Mouse (Mus musculus): ENCODE data around the gene Fbxo33. TPM values are rescaled to one million over a fixed set of nuclear protein-coding genes. Genes with fewer than 3 reads are reported as not detected.
"Not testable (repeated sequence)": the region's sequence is repeated elsewhere in the genome, so short reads cannot be mapped to it uniquely, and the experiment has no call there.

The Fbxo33 gene
- 10 to 100 TPM; 52.5 to 56.3 TPM for total RNA-seq (2021)

- DNase-seq, result peak; percentile 95 to 97
Measured at GRCm38 (mm10) chr12:59219325-59220225, at the start of gene Fbxo33. Gene Fbxo33, minus strand, starts transcription at chr12:59219725.

GRCm38 (mm10) chr12:59265942-59266231, 46.4 kb upstream of the Fbxo33 start:
- no peak for DNase-seq

GRCm38 (mm10) chr12:59265207-59265941, 45.8 kb upstream of the Fbxo33 start:
- DNase-seq, result peak; percentile 53 to 62

GRCm38 (mm10) chr12:59262841-59263240, 43.3 kb upstream of the Fbxo33 start:
- DNase-seq, result no peak

GRCm38 (mm10) chr12:59260798-59261197, 41.3 kb upstream of the Fbxo33 start:
- DNase-seq, result no peak

- DNase-seq, result peak; percentile 15 to 26
Measured at GRCm38 (mm10) chr12:59260362-59260761, 40.8 kb upstream of the Fbxo33 start.

GRCm38 (mm10) chr12:59259015-59259414, 39.5 kb upstream of the Fbxo33 start:
- no peak for DNase-seq

- no peak for DNase-seq
Measured at GRCm38 (mm10) chr12:59250259-59250827, 30.8 kb upstream of the Fbxo33 start.

- no peak for DNase-seq
Measured at GRCm38 (mm10) chr12:59248969-59249368, 29.4 kb upstream of the Fbxo33 start.

GRCm38 (mm10) chr12:59241031-59241430, 21.5 kb upstream of the Fbxo33 start:
- DNase-seq, result not testable (repeated sequence)

- DNase-seq, result no peak
Measured at GRCm38 (mm10) chr12:59238434-59238833, 18.9 kb upstream of the Fbxo33 start.

- DNase-seq, result no peak
Measured at GRCm38 (mm10) chr12:59228401-59228800, 8.9 kb upstream of the Fbxo33 start.

- DNase-seq, result peak in 1 of 2 experiments; percentile 66
Measured at GRCm38 (mm10) chr12:59218640-59219321, 744 bp downstream of the Fbxo33 start.

- no peak for DNase-seq
Measured at GRCm38 (mm10) chr12:59217331-59217730, 2.2 kb downstream of the Fbxo33 start.

- no peak for DNase-seq
Measured at GRCm38 (mm10) chr12:59216676-59217266, 2.8 kb downstream of the Fbxo33 start.

- DNase-seq, result no peak
Measured at GRCm38 (mm10) chr12:59216176-59216575, 3.3 kb downstream of the Fbxo33 start.

GRCm38 (mm10) chr12:59207814-59208213, 11.7 kb downstream of the Fbxo33 start:
- DNase-seq, result no peak

- DNase-seq, result no peak
Measured at GRCm38 (mm10) chr12:59207000-59207390, 12.5 kb downstream of the Fbxo33 start.

GRCm38 (mm10) chr12:59206208-59206999, 13.1 kb downstream of the Fbxo33 start:
- no peak for DNase-seq

GRCm38 (mm10) chr12:59205571-59205970, 14.0 kb downstream of the Fbxo33 start:
- DNase-seq, result no peak

GRCm38 (mm10) chr12:59199361-59199760, 20.2 kb downstream of the Fbxo33 start:
- no peak for DNase-seq
